Mouse (Mus musculus) thymus, adult 2 months (tissue): ENCODE results near the gene Chil6.

ENCODE experiments used
- CTCF ChIP-seq: fragments of 200-500 bp; IDR thresholded peaks from 2 replicates; pipeline ENCODE4 v1.5.1; 2012; ENCODE audit warnings: mild to moderate bottlenecking, control low read depth, low read length, moderate library complexity, borderline replicate concordance; ENCODE audit not compliant: control insufficient read depth, poor library complexity, insufficient read depth; ENCODE audit errors: extremely low read depth
- POLR2A ChIP-seq: fragments of 200-500 bp; IDR thresholded peaks from 2 replicates; pipeline ENCODE4 v1.6.1; 2012; ENCODE audit warnings: mild to moderate bottlenecking, low read length, control low read depth, moderate library complexity; ENCODE audit not compliant: control insufficient read depth, poor library complexity, insufficient read depth; ENCODE audit errors: extremely low read depth

- TF ChIP-seq CTCF (no peak), POLR2A (no peak)
Measured at GRCm38 (mm10) chr3:106448995-106449394, 43.0 kb upstream of the Chil6 start.
